Mouse (Mus musculus) brain, embryonic 18.5 days (tissue): Measurements from ENCODE around the gene Shd.

Experiments used
- DNase-seq: peaks from one replicate; pipeline ENCODE4 v3.0.0-alpha.2; 2012; ENCODE audit warnings: low read depth, low spot score

Gene Shd

GRCm38 (mm10) chr17:55958918-55959728, 11.1 kb upstream of the Shd start, which contains the start of gene Yju2:
Gene Yju2, plus strand, starts transcription at chr17:55959099.
- peak; percentile 97 for DNase-seq

GRCm38 (mm10) chr17:55959946-55960740, 10.1 kb upstream of the Shd start:
- no peak for DNase-seq

DNA sequence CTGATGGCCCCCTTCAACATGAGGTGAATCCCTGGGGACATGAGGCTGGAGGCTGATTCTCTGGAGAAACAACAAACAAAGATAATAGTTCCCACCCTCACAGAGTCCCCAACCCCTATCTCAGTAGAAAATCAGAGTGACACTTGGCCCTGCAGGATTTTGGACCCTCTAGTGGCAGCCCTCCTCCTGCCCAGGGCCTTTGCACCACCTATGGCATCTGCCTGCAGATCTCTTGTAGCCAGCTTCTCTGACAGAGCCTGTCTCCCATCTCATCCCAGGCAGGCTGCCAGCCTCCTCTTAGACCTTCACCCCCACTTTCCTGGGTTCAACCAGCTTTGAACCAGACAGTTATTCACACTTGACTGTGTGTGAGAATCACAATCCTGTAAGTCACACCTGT, 9.5 kb upstream of the Shd start:
- no peak for DNase-seq

DNA sequence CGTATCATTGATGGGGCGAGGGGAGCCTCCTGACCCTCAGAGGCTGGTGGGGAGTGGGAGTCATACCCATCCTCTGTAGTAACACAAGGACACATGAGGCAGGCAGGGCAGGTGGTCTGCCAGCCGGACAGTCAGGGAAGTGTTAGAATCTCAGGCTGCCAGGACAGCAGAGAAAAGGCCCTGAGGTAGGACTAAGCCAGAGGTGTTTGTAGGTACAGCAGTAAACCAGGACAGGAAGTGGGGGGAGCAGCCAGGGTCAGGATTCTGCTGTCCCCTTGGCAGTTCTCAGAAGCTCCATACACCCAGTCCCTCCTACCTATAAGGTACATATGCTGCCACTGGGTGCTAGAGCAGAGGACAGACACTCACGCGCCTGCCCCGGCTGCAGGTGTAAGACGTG, 8.6 kb upstream of the Shd start:
- DNase-seq = no peak

DNA sequence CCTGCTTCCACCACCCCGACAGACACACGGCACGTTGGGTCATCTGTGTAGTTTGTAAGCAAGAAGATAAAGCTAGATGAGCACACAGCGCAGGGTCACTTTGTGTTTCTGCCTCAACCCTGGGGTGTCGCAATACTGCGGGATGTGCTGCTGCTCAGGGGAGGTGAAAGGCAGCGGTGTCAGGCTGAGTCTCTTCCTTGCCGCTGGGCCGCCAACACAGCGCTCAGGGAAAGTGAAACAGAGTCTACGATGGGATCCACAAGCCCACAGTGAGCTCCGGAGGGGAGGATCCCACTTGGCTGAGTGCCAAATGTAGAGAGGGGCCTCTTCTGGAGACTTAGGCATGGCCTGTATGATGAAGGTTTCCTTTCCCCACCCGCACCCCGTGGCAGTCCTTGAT, 7.1 kb upstream of the Shd start:
- no peak for DNase-seq

DNA sequence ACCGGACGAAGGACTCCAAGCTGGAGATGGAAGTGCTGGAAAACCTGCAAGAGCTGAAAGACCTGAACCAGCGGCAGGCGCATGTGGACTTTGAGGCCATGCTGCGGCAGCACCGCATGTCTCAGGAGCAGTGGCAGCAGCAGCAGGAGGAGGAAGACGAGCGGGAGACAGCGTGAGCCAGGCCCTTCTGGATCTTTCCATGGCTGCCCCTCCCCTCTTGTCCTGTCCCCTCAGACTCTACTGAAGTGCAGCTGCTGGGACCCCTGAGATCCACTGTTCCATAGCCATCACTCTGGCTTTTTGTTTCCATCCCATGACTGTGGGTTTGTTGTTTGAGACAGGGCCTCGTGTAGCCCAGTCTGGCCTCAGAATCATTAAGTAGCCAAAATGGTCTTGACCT, 5.8 kb upstream of the Shd start:
- no peak for DNase-seq

DNA sequence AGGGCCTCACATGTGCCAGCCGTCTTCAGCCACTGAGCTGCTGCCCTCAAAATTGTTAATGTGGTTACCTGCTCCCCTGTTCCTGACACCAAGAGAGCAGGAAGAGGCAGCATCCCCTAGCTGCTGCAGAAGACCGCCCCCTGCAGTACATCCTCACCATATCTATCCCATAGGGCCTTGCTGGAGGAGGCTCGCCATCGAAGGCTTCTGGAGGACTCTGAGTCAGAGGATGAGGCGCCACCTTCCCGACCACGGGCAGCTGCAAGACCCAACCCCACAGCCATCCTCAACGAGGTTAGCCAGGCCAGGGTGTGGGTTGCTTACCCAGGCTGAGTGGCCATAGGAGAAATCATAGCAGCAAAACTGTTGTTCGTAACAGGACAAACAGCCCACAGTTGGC, 5.3 kb upstream of the Shd start:
- DNase-seq = no peak

- no peak for DNase-seq
These were observed 3.1 kb upstream of the Shd start for GRCm38 (mm10) chr17:55967186-55967585.

DNA sequence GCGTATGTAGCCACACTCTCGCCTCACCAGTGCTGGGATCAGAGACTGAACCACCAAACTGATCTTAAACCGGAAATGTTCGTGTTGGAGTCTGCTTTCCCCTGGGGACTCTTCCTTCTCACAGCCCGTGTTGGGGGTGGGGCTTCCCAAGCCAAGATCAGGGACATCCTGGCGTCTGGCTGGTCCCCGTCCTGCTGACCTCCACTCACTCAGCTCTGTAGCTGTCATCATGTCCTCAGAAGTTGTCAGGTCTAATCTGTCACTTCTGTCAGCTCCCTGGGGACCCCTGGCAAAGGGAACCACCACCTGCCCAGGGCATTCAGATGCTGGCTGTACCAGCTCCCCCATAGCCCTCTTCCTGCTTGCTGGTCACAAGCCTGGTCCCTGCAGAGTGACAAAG, 2.1 kb upstream of the Shd start:
- DNase-seq = no peak

GRCm38 (mm10) chr17:55969560-55969959, 707 bp upstream of the Shd start:
- peak; percentile 47 for DNase-seq

DNA sequence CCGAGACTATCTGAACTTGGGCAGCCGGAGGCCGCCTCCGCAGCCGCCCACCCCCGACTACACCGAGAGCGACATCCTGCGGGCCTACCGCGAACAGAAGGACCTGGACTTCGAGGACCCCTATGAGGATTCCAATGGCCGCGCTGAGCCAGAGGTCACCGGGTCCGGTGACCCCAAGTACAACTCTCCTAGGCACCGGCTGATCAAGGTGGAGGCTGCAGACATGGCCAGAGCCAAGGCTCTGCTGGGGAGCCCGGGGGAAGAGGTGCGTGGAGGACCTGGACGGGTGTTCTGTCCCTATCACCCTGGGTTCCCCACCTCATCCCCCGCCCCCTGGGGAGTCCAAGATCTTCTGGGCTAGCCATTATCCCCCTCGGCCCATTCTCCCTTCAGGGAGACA, 1.2 kb downstream of the Shd start:
- DNase-seq = no peak

DNA sequence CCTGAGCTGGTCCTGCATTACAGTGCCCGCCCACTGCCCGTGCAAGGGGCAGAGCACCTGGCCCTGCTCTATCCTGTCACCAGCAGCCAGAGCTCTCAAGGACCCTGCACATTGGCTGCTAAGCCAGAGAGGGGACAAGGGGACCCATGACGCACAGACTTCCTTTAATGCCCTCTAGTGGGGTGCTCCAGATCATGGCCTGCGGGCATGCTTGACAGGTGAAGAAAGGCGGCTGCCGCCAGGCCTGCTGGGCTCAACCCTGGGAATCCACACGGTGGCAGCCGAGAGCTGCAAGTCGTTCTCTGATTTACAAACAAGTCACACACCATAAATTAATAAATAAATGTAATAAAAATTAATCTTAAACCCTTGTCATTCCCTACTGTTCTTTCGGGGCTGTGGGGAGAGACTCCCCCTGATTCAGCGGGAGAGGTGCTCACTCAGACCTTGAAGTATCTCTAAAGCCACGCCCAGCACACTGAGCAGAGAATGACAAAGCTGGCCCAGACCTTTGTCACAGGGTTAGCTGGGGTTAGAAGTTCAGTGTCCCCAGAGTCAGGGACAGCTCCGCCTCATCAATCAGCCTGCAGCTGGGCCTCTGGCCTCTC, 6.1 kb downstream of the Shd start:
- no peak for DNase-seq

DNA sequence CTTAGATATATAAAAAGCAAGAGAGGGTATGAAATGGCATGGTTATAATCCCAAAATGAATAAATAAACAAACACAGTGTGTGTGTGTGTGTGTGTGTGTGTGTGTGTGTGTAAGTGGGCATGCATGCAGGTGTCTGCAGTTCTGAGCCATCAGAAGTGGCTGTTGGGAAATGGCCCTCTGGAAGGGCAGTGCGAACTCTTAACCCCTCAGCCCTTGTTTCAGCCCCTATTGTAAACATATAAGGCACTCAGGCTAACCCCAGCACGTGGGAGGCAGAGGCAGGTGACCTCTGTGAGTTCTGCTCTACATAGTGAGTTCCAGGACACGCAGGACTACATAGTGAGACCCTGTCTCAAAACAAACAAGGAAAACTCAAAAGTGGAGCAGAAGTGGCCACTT, 7.0 kb downstream of the Shd start:
- no peak for DNase-seq

- DNase-seq = peak; percentile 73
These were observed 16.0 kb downstream of the Shd start, which contains the start of gene Fsd1 for GRCm38 (mm10) chr17:55986030-55986961. Gene Fsd1, plus strand, starts transcription at chr17:55986509.

DNA sequence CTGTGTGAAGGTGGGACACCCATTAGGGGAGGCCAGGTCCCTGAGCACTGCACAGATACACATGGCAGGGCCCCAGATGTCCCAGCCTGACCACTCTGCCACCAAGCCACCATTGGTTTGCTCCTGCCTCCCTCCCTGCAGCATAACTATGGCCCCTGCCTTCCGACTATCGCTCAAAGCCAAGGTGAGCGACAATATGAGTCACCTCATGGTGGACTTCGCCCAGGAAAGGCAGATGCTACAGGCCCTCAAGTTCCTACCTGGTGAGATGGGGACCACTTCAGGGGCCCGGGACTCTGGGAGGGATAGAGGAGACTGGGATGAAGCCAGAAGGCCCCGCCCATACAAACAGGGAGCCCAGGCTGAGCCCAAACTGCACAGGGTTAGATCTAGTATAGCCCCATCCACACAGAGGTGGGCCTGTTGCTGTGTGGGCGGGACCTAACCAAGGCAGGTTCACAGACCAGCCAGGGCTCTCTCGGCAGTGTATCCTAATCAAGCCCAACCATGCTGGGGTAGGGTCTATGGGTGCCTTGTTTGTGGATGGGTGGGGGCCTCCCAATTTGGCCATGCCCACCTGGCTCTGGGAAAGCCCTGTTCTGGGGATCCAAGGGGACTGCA, 20.1 kb downstream of the Shd start:
- DNase-seq = no peak

GRCm38 (mm10) chr17:55996007-55996406, 25.7 kb downstream of the Shd start:
- no peak for DNase-seq

DNA sequence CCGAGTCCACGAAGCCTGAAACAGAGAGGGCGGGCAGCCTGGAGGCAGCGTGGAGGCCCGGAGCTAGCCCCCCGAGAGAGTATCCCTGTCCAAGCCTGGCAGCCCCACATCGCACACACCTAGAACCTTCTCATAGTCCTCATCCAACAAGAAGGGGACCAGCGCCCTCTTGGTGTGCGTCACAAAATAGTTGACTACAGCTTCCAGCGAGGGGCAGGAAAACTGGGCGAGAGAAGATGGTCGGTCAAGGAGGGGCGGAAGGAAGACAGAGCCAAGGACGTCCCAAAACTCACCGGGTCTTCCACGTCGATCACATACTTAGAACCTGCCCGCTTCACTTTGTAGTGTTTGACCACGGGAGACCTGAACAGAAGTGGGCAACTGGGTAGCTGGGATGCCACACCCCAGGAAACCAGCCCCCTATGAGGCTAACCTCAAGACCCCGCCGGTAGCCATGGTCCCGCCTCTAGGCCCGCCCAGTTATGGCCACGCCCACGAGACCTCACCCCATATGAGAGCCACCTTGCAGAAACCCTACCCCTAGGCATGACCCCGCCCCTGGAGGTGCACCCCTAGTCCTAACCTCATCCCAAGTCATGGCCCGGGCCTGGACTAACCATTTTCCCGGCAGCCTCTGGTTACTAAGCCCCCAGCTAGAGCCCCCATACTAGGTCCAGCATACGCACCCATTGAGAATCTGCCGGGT, 29.7 kb downstream of the Shd start:
- no peak for DNase-seq

- DNase-seq = no peak
These were observed 32.7 kb downstream of the Shd start for GRCm38 (mm10) chr17:56003000-56003399.

DNA sequence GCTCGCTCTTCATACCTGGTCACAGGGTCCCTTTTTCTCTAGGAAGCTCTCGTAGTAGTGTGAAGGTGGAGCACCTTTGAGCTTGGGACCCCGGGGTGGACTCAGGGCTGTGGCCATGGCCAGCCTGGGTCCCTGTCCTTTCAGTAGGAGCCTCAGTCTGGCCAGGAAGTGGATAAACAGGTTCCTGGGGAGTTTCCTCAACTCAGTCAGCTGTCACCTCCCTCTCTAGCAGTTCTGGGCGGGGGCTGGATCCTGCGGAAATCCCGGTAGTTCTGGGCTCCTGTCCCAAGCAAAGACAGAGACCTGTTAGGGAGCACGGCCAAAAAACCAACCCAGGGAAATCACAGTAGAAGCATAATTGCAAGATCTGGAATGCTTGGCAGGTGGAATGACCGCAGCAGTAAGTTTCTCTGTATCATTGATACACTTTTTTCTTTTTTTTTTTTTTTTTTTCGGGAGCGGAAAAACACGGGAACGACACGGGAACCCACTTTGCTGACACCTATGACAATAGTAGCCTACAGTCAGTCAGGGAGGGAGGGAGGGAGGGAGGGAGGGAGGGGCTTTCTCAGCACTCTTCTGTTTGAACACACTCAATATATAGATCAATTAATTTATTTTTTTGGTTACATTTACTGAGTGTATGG, 35.3 kb downstream of the Shd start, which contains the start of the genes Stap2 and Mpnd:
Stap2 (minus strand) TSS at position 170 of the 647 bp plus-strand sequence.
Mpnd (plus strand) TSS at position 297 of the 647 bp plus-strand sequence.
- DNase-seq = no peak

- no peak for DNase-seq
These were observed 36.7 kb downstream of the Shd start for GRCm38 (mm10) chr17:56006956-56007355.
